Mouse (Mus musculus) embryonic facial prominence, embryonic 11.5 days (tissue): ENCODE results near the gene Itch. TPM values are rescaled to one million over a fixed set of nuclear protein-coding genes. Genes with fewer than 3 reads are reported as not detected.
"Not testable (repeated sequence)": the region's sequence is repeated elsewhere in the genome, so short reads cannot be mapped to it uniquely, and the experiment has no call there.

Source experiments
- ATAC-seq: fragments of 200-750 bp; cut with Nextera tagmentation; replicated peaks from 2 replicates; pipeline ENCODE4 v1.8.0; 2017; ENCODE audit warnings: low read depth; ENCODE audit not compliant: insufficient number of reproducible peaks, low FRiP score, low TSS enrichment
- DNase-seq: peaks from one replicate; pipeline ENCODE4 v3.0.0-alpha.2; 2015; ENCODE audit warnings: low spot score
- H3K27ac ChIP-seq: fragments of 300-500 bp; sonication (generic); replicated peaks from 2 replicates; pipeline ENCODE4 v1.5.1; 2014; ENCODE audit warnings: mild to moderate bottlenecking, low read depth, low read length, control low read depth
- H3K27me3 ChIP-seq: fragments of 300-500 bp; sonication (generic); 2 replicates; pipeline ENCODE4 v1.6.1; 2014; ENCODE audit warnings: mild to moderate bottlenecking, low read length, moderate library complexity, mixed read lengths; ENCODE audit not compliant: control insufficient read depth, insufficient read depth
- H3K36me3 ChIP-seq: fragments of 300-500 bp; sonication (generic); replicated peaks from 2 replicates; pipeline ENCODE4 v1.6.1; 2014; ENCODE audit warnings: low read depth, mild to moderate bottlenecking, low read length, moderate library complexity, mixed read lengths; ENCODE audit not compliant: control insufficient read depth, insufficient read depth
- H3K4me1 ChIP-seq: fragments of 300-500 bp; sonication (generic); 2 replicates; pipeline ENCODE4 v1.6.1; 2014; ENCODE audit warnings: low read length, mixed read lengths; ENCODE audit not compliant: control insufficient read depth, insufficient read depth
- H3K4me2 ChIP-seq: fragments of 300-500 bp; sonication (generic); 2 replicates; pipeline ENCODE4 v1.6.1; 2014; ENCODE audit warnings: low read depth, mild to moderate bottlenecking, control low read depth, low read length, moderate library complexity
- H3K4me3 ChIP-seq: fragments of 300-500 bp; sonication (generic); 2 replicates; pipeline ENCODE4 v1.5.1; 2014; ENCODE audit warnings: low read depth, low read length, control low read depth
- H3K9ac ChIP-seq: fragments of 300-500 bp; sonication (generic); replicated peaks from 2 replicates; pipeline ENCODE4 v1.6.1; 2014; ENCODE audit warnings: mild to moderate bottlenecking, control low read depth, low read length
- H3K9me3 ChIP-seq: fragments of 300-500 bp; sonication (generic); replicated peaks from 2 replicates; pipeline ENCODE4 v1.6.1; 2016; ENCODE audit warnings: mild to moderate bottlenecking, low read length, inconsistent platforms, mixed read lengths; ENCODE audit not compliant: control insufficient read depth
- WGBS: fragments of 180-500 bp; shearing (Covaris S2); extraction: QIAGEN DNeasy Blood & Tissue Kit; methylation state at CpG from one replicate; pipeline ENCODE4 v1.1.7; 2014; 5-methylcytosine and 5-hydroxymethylcytosine counted together
- polyA plus RNA-seq: library from polyadenylated mRNA; unstranded; fragments of >200 nt; fragmentation: Nextera tagmentation; extraction: Ambion mirVana; gene quantifications from 2 replicates; pipeline ENCODE4 v1.2.1, GENCODE M21; 2014

The Itch gene
- polyA plus RNA-seq, 1 experiment from 2014 or later, result 55.7 TPM

- H3K9ac ChIP-seq, result peak overlapping the region; percentile 94
- H3K4me1 ChIP-seq, result no peaks in the 10 kb centered on the region
- H3K36me3 ChIP-seq, result peaks cover 5% of the 10 kb centered on the region; the same call in 1 of the 2 replicates
- 2% methylated on average over 18 of the region's 18 CpGs for WGBS
- DNase-seq (peak; percentile 54), ATAC-seq (no peak)
- no peaks in the 10 kb centered on the region for H3K27me3 ChIP-seq
- H3K4me3 ChIP-seq, result peak overlapping the region; percentile 91
- peak overlapping the region; percentile 54 for H3K4me2 ChIP-seq
- no peaks in the 10 kb centered on the region for H3K9me3 ChIP-seq
- peak overlapping the region; percentile 72 for H3K27ac ChIP-seq
Observed at GRCm38 (mm10) chr2:155133977-155134860, 910 bp downstream of the Itch start.

- Histone ChIP-seq H3K4me3 (no peak overlapping the region), H3K4me2 (peak overlapping the region; percentile 21; the same call in 1 of the 2 replicates), H3K4me1 (no peaks in the 10 kb centered on the region), H3K27me3 (no peaks in the 10 kb centered on the region), H3K36me3 (peaks cover 5% of the 10 kb centered on the region; the same call in 1 of the 2 replicates), H3K27ac (no peak overlapping the region), H3K9ac (no peak overlapping the region), H3K9me3 (no peaks in the 10 kb centered on the region)
- DNase-seq (peak; percentile 1), ATAC-seq (no peak)
- 63% methylated on average over 4 of the region's 4 CpGs for WGBS
Observed at GRCm38 (mm10) chr2:155135092-155135491, 1.8 kb downstream of the Itch start.

GRCm38 (mm10) chr2:155135534-155135933, 2.2 kb downstream of the Itch start:
- Histone ChIP-seq H3K9ac (no peak overlapping the region), H3K27me3 (no peaks in the 10 kb centered on the region), H3K4me1 (no peaks in the 10 kb centered on the region), H3K4me2 (no peak overlapping the region), H3K27ac (no peak overlapping the region), H3K4me3 (no peak overlapping the region), H3K36me3 (peaks cover 5% of the 10 kb centered on the region; the same call in 1 of the 2 replicates), H3K9me3 (no peaks in the 10 kb centered on the region)
- 84% methylated on average over 1 of the region's 1 CpGs for WGBS
- no peak for ATAC-seq
- no peak for DNase-seq

- peaks cover 23% of the 10 kb centered on the region for H3K36me3 ChIP-seq
- 86% methylated on average over 5 of the region's 5 CpGs for WGBS
- H3K27me3 ChIP-seq, result no peaks in the 10 kb centered on the region
- H3K4me2 ChIP-seq, result no peak overlapping the region
- H3K27ac ChIP-seq, result no peak overlapping the region
- H3K4me3 ChIP-seq, result no peak overlapping the region
- DNase-seq (no peak), ATAC-seq (no peak)
- H3K4me1 ChIP-seq, result no peaks in the 10 kb centered on the region
- H3K9me3 ChIP-seq, result no peaks in the 10 kb centered on the region
- no peak overlapping the region for H3K9ac ChIP-seq
Observed at GRCm38 (mm10) chr2:155140986-155141385, 7.7 kb downstream of the Itch start.

GRCm38 (mm10) chr2:155142025-155142555, 8.8 kb downstream of the Itch start:
- peaks cover 31% of the 10 kb centered on the region for H3K36me3 ChIP-seq
- ATAC-seq (no peak), DNase-seq (no peak)
- no peaks in the 10 kb centered on the region for H3K27me3 ChIP-seq
- H3K4me3 ChIP-seq, result no peak overlapping the region
- H3K9ac ChIP-seq, result no peak overlapping the region
- H3K4me2 ChIP-seq, result no peak overlapping the region
- no peak overlapping the region for H3K27ac ChIP-seq
- H3K4me1 ChIP-seq, result no peaks in the 10 kb centered on the region
- H3K9me3 ChIP-seq, result no peaks in the 10 kb centered on the region

GRCm38 (mm10) chr2:155149296-155149695, 16.0 kb downstream of the Itch start:
- peaks cover 20% of the 10 kb centered on the region for H3K36me3 ChIP-seq
- not testable (repeated sequence) for H3K27ac ChIP-seq, DNase-seq

GRCm38 (mm10) chr2:155207419-155207818, 74.1 kb downstream of the Itch start:
- no peak overlapping the region for H3K4me2 ChIP-seq
- H3K9me3 ChIP-seq, result no peaks in the 10 kb centered on the region
- no peak overlapping the region for H3K27ac ChIP-seq
- peaks cover 9% of the 10 kb centered on the region; the same call in 1 of the 2 replicates for H3K36me3 ChIP-seq
- peak; percentile 30 for DNase-seq
- H3K4me1 ChIP-seq, result no peaks in the 10 kb centered on the region
- no peaks in the 10 kb centered on the region for H3K27me3 ChIP-seq
- ATAC-seq, result no peak
- WGBS, result 84% methylated on average over 2 of the region's 2 CpGs
- no peak overlapping the region for H3K9ac ChIP-seq
- H3K4me3 ChIP-seq, result no peak overlapping the region

More at GRCm38 (mm10) chr2:155149296-155149695, 16.0 kb downstream of the Itch start:
- H3K4me1 ChIP-seq, H3K4me3 ChIP-seq, ATAC-seq, H3K9me3 ChIP-seq, H3K4me2 ChIP-seq, H3K9ac ChIP-seq, H3K27me3 ChIP-seq: not testable (repeated sequence)

GRCm38 (mm10) chr2:155223145-155223544, 89.8 kb downstream of the Itch start:
- H3K4me2 ChIP-seq, result no peak overlapping the region
- H3K4me1 ChIP-seq, result no peaks in the 10 kb centered on the region
- DNase-seq (no peak), ATAC-seq (no peak)
- whole genome bisulfite sequencing, result 92% methylated on average over 2 of the region's 2 CpGs
- no peak overlapping the region for H3K27ac ChIP-seq
- H3K27me3 ChIP-seq, result no peaks in the 10 kb centered on the region
- peaks cover 2% of the 10 kb centered on the region; the same call in 1 of the 2 replicates for H3K36me3 ChIP-seq
- H3K9me3 ChIP-seq, result no peaks in the 10 kb centered on the region
- no peak overlapping the region for H3K4me3 ChIP-seq
- H3K9ac ChIP-seq, result no peak overlapping the region
